Mouse (Mus musculus): Measurements from ENCODE around the gene Scarf1. TPM values are rescaled to one million over a fixed set of nuclear protein-coding genes. Genes with fewer than 3 reads are reported as not detected.

The Scarf1 gene
- polyA plus RNA-seq, 1 experiment from 2014 or later = 6.0 TPM

GRCm38 (mm10) chr11:75486192-75486591 lies 27.1 kb upstream of the Scarf1 start:
- Histone ChIP-seq H3K4me2 (peak overlapping the region; percentile 44), H3K9me3 (no peaks in the 10 kb centered on the region), H3K27ac (no peak overlapping the region), H3K27me3 (no peaks in the 10 kb centered on the region; the same call in 1 of the 2 replicates), H3K9ac (replicated peaks) (no peak overlapping the region), H3K4me3 (replicated peaks) (peak overlapping the region; percentile 97), H3K4me1 (replicated peaks) (peaks cover 15% of the 10 kb centered on the region), H3K36me3 (peaks cover 23% of the 10 kb centered on the region)
- peak; percentile 23; the same call in 1 of the 2 replicates for ATAC-seq (ENCODE audit: insufficient number of reproducible peaks, insufficient read depth, low FRiP score, low TSS enrichment, low read depth)
- WGBS = 29% methylated on average over 3 of the region's 3 CpGs

- Histone ChIP-seq H3K27me3 (no peaks in the 10 kb centered on the region; the same call in 1 of the 2 replicates), H3K9ac (replicated peaks) (peak within 1 kb of the TSS; percentile 97), H3K4me2 (peak within 1 kb of the TSS; percentile 93), H3K27ac (peak within 1 kb of the TSS; percentile 89), H3K4me1 (replicated peaks) (peaks cover 15% of the 10 kb centered on the region), H3K4me3 (replicated peaks) (peak within 1 kb of the TSS; percentile 97), H3K36me3 (peaks cover 29% of the 10 kb centered on the region), H3K9me3 (no peaks in the 10 kb centered on the region)
- under 1% methylated on average over 52 of the region's 52 CpGs for WGBS
- ATAC-seq (ENCODE audit: insufficient number of reproducible peaks, insufficient read depth, low FRiP score, low TSS enrichment, low read depth) = peak; percentile 96
These were observed 26.6 kb upstream of the Scarf1 start, which contains the start of gene Prpf8 for GRCm38 (mm10) chr11:75486601-75487285. Prpf8 (plus strand) TSS chr11:75486816.

- H3K4me1 ChIP-seq (replicated peaks) = peaks cover 15% of the 10 kb centered on the region
- peak overlapping the region; percentile 93 for H3K4me2 ChIP-seq
- peak overlapping the region; percentile 97 for H3K4me3 ChIP-seq (replicated peaks)
- peak overlapping the region; percentile 97 for H3K9ac ChIP-seq (replicated peaks)
- ATAC-seq (ENCODE audit: insufficient number of reproducible peaks, insufficient read depth, low FRiP score, low TSS enrichment, low read depth) = no peak
- H3K27me3 ChIP-seq = no peaks in the 10 kb centered on the region; the same call in 1 of the 2 replicates
- no peaks in the 10 kb centered on the region for H3K9me3 ChIP-seq
- no peak overlapping the region for H3K27ac ChIP-seq
- H3K36me3 ChIP-seq = peaks cover 36% of the 10 kb centered on the region
- WGBS = 40% methylated on average over 6 of the region's 6 CpGs
These were observed 25.8 kb upstream of the Scarf1 start for GRCm38 (mm10) chr11:75487496-75487895.

GRCm38 (mm10) chr11:75494296-75495049 lies 18.9 kb upstream of the Scarf1 start:
- no peak overlapping the region for H3K4me3 ChIP-seq (replicated peaks)
- no peak overlapping the region for H3K27ac ChIP-seq
- no peaks in the 10 kb centered on the region for H3K27me3 ChIP-seq
- no peak overlapping the region for H3K4me2 ChIP-seq
- WGBS = 92% methylated on average over 10 of the region's 10 CpGs
- no peaks in the 10 kb centered on the region for H3K4me1 ChIP-seq (replicated peaks)
- peaks cover 100% of the 10 kb centered on the region for H3K36me3 ChIP-seq
- no peak for ATAC-seq (ENCODE audit: insufficient number of reproducible peaks, insufficient read depth, low FRiP score, low TSS enrichment, low read depth)
- H3K9ac ChIP-seq (replicated peaks) = no peak overlapping the region
- no peaks in the 10 kb centered on the region for H3K9me3 ChIP-seq

- Histone ChIP-seq H3K4me2 (no peak overlapping the region), H3K36me3 (peaks cover 100% of the 10 kb centered on the region), H3K27me3 (no peaks in the 10 kb centered on the region), H3K4me3 (replicated peaks) (no peak overlapping the region), H3K9ac (replicated peaks) (no peak overlapping the region), H3K4me1 (replicated peaks) (no peaks in the 10 kb centered on the region), H3K27ac (no peak overlapping the region), H3K9me3 (no peaks in the 10 kb centered on the region)
- 94% methylated on average over 1 of the region's 1 CpGs for WGBS
- ATAC-seq (ENCODE audit: insufficient number of reproducible peaks, insufficient read depth, low FRiP score, low TSS enrichment, low read depth) = no peak
These were observed 15.2 kb upstream of the Scarf1 start for GRCm38 (mm10) chr11:75498126-75498525.

GRCm38 (mm10) chr11:75508162-75508561 lies 5.2 kb upstream of the Scarf1 start:
- Histone ChIP-seq H3K9ac (replicated peaks) (0 out of 2 replicates have a peak overlapping the region, but pooled peaks have one; percentile 27), H3K27me3 (no peaks in the 10 kb centered on the region), H3K4me1 (replicated peaks) (peaks cover 23% of the 10 kb centered on the region), H3K36me3 (peaks cover 68% of the 10 kb centered on the region), H3K9me3 (no peaks in the 10 kb centered on the region), H3K4me3 (replicated peaks) (no peak overlapping the region), H3K4me2 (no peak overlapping the region), H3K27ac (no peak overlapping the region)
- WGBS = 94% methylated on average over 4 of the region's 4 CpGs
- no peak for ATAC-seq (ENCODE audit: insufficient number of reproducible peaks, insufficient read depth, low FRiP score, low TSS enrichment, low read depth)

- Histone ChIP-seq H3K4me2 (no peak overlapping the region), H3K27ac (no peak overlapping the region), H3K9me3 (no peaks in the 10 kb centered on the region), H3K9ac (replicated peaks) (no peak overlapping the region), H3K4me1 (replicated peaks) (peaks cover 29% of the 10 kb centered on the region), H3K4me3 (replicated peaks) (no peak overlapping the region), H3K27me3 (no peaks in the 10 kb centered on the region), H3K36me3 (peaks cover 61% of the 10 kb centered on the region)
- no peak for ATAC-seq (ENCODE audit: insufficient number of reproducible peaks, insufficient read depth, low FRiP score, low TSS enrichment, low read depth)
- WGBS = 56% methylated on average over 8 of the region's 8 CpGs
These were observed 4.4 kb upstream of the Scarf1 start for GRCm38 (mm10) chr11:75508904-75509303.

- Histone ChIP-seq H3K9me3 (no peaks in the 10 kb centered on the region), H3K4me1 (replicated peaks) (peaks cover 36% of the 10 kb centered on the region), H3K27me3 (no peaks in the 10 kb centered on the region), H3K4me3 (replicated peaks) (peak within 1 kb of the TSS; percentile 52), H3K4me2 (peak within 1 kb of the TSS; percentile 90), H3K36me3 (peaks cover 50% of the 10 kb centered on the region), H3K9ac (replicated peaks) (peak within 1 kb of the TSS; percentile 63), H3K27ac (peak within 1 kb of the TSS; percentile 75)
- peak; percentile 68 for ATAC-seq (ENCODE audit: insufficient number of reproducible peaks, insufficient read depth, low FRiP score, low TSS enrichment, low read depth)
- WGBS = 3% methylated on average over 43 of the region's 43 CpGs
These were observed 3.4 kb upstream of the Scarf1 start, which contains the start of gene Rilp for GRCm38 (mm10) chr11:75509741-75510626. Rilp (plus strand) TSS chr11:75510094.

- H3K9me3 ChIP-seq = no peaks in the 10 kb centered on the region
- H3K9ac ChIP-seq (replicated peaks) = peak overlapping the region; percentile 63
- peaks cover 36% of the 10 kb centered on the region for H3K4me1 ChIP-seq (replicated peaks)
- H3K4me2 ChIP-seq = peak overlapping the region; percentile 90
- no peaks in the 10 kb centered on the region for H3K27me3 ChIP-seq
- peak; percentile 69 for ATAC-seq (ENCODE audit: insufficient number of reproducible peaks, insufficient read depth, low FRiP score, low TSS enrichment, low read depth)
- H3K36me3 ChIP-seq = peaks cover 45% of the 10 kb centered on the region
- peak overlapping the region; percentile 75 for H3K27ac ChIP-seq
- peak overlapping the region; percentile 52 for H3K4me3 ChIP-seq (replicated peaks)
- 4% methylated on average over 24 of the region's 24 CpGs for WGBS
These were observed 2.7 kb upstream of the Scarf1 start for GRCm38 (mm10) chr11:75510627-75510993.

- no peak overlapping the region for H3K4me2 ChIP-seq
- H3K4me1 ChIP-seq (replicated peaks) = peaks cover 36% of the 10 kb centered on the region
- peaks cover 39% of the 10 kb centered on the region for H3K36me3 ChIP-seq
- no peaks in the 10 kb centered on the region for H3K27me3 ChIP-seq
- 0 out of 2 replicates have a peak overlapping the region, but pooled peaks have one; percentile 52 for H3K4me3 ChIP-seq (replicated peaks)
- no peaks in the 10 kb centered on the region for H3K9me3 ChIP-seq
- 88% methylated on average over 6 of the region's 6 CpGs for WGBS
- ATAC-seq (ENCODE audit: insufficient number of reproducible peaks, insufficient read depth, low FRiP score, low TSS enrichment, low read depth) = no peak
- no peak overlapping the region for H3K27ac ChIP-seq
- H3K9ac ChIP-seq (replicated peaks) = no peak overlapping the region
These were observed 2.1 kb upstream of the Scarf1 start for GRCm38 (mm10) chr11:75511213-75511612.
